Mouse (Mus musculus): ENCODE data around the gene Ak7. TPM values are rescaled to one million over a fixed set of nuclear protein-coding genes. Genes with fewer than 3 reads are reported as not detected.
A peak's percentile ranks its signal among the peaks of the same experiment; 100 is the strongest.

Ak7 gene
- polyA plus RNA-seq, 1 experiment from 2014 or later, result 1.0 TPM

GRCm38 (mm10) chr12:105769700-105770099 lies 63.9 kb downstream of the Ak7 start:
- no peaks in the 10 kb centered on the region for H3K27me3 ChIP-seq
- no peak for ATAC-seq
- H3K9me3 ChIP-seq (replicated peaks), result no peaks in the 10 kb centered on the region
- no peaks in the 10 kb centered on the region for H3K4me1 ChIP-seq
- WGBS, result 76% methylated on average over 10 of the region's 10 CpGs
- no peak overlapping the region for H3K4me3 ChIP-seq
- no peak overlapping the region for H3K27ac ChIP-seq
- H3K4me2 ChIP-seq, result no peak overlapping the region
- H3K9ac ChIP-seq, result no peak overlapping the region
- H3K36me3 ChIP-seq (ENCODE audit: poor library complexity, severe bottlenecking), result no peaks in the 10 kb centered on the region

GRCm38 (mm10) chr12:105774871-105775270 lies 69.1 kb downstream of the Ak7 start:
- no peaks in the 10 kb centered on the region for H3K36me3 ChIP-seq (ENCODE audit: poor library complexity, severe bottlenecking)
- no peaks in the 10 kb centered on the region for H3K27me3 ChIP-seq
- no peaks in the 10 kb centered on the region for H3K4me1 ChIP-seq
- no peak overlapping the region for H3K27ac ChIP-seq
- H3K9ac ChIP-seq, result no peak overlapping the region
- 82% methylated on average over 7 of the region's 7 CpGs for WGBS
- ATAC-seq, result no peak
- H3K4me2 ChIP-seq, result no peak overlapping the region
- no peaks in the 10 kb centered on the region for H3K9me3 ChIP-seq (replicated peaks)
- no peak overlapping the region for H3K4me3 ChIP-seq

- H3K36me3 ChIP-seq (ENCODE audit: poor library complexity, severe bottlenecking), result no peaks in the 10 kb centered on the region
- no peak overlapping the region for H3K4me2 ChIP-seq
- no peaks in the 10 kb centered on the region for H3K27me3 ChIP-seq
- no peaks in the 10 kb centered on the region for H3K9me3 ChIP-seq (replicated peaks)
- no peak overlapping the region for H3K4me3 ChIP-seq
- H3K4me1 ChIP-seq, result no peaks in the 10 kb centered on the region
- no peak for ATAC-seq
- H3K27ac ChIP-seq, result no peak overlapping the region
- 89% methylated on average over 4 of the region's 4 CpGs for WGBS
- no peak overlapping the region for H3K9ac ChIP-seq
Measured at GRCm38 (mm10) chr12:105777651-105778050, 71.9 kb downstream of the Ak7 start.

GRCm38 (mm10) chr12:105784196-105784999 lies 78.6 kb downstream of the Ak7 start, which contains the start of gene Papola:
Gene Papola (plus strand): TSS chr12:105784694.
- peak; percentile 98 for ATAC-seq
- Histone ChIP-seq H3K27me3 (no peaks in the 10 kb centered on the region), H3K4me2 (peak within 1 kb of the TSS; percentile 90), H3K9me3 (replicated peaks) (no peaks in the 10 kb centered on the region), H3K4me3 (peak within 1 kb of the TSS; percentile 96), H3K4me1 (peaks cover 21% of the 10 kb centered on the region), H3K27ac (peak within 1 kb of the TSS; percentile 96), H3K36me3 (ENCODE audit: poor library complexity, severe bottlenecking) (peaks cover 9% of the 10 kb centered on the region; the same call in 1 of the 2 replicates), H3K9ac (peak within 1 kb of the TSS; percentile 94)
- under 1% methylated on average over 81 of the region's 85 CpGs for WGBS

GRCm38 (mm10) chr12:105785000-105785774 lies 79.4 kb downstream of the Ak7 start:
- WGBS, result under 1% methylated on average over 49 of the region's 53 CpGs

GRCm38 (mm10) chr12:105786113-105786512 lies 80.3 kb downstream of the Ak7 start:
- Histone ChIP-seq H3K4me3 (peak overlapping the region; percentile 96), H3K4me2 (peak overlapping the region; percentile 90), H3K9ac (peak overlapping the region; percentile 94), H3K27ac (no peak overlapping the region), H3K36me3 (ENCODE audit: poor library complexity, severe bottlenecking) (peaks cover 13% of the 10 kb centered on the region), H3K9me3 (replicated peaks) (no peaks in the 10 kb centered on the region), H3K4me1 (peaks cover 21% of the 10 kb centered on the region), H3K27me3 (no peaks in the 10 kb centered on the region)
- ATAC-seq, result no peak
- WGBS, result 77% methylated on average over 1 of the region's 1 CpGs

More at GRCm38 (mm10) chr12:105785000-105785774, 79.4 kb downstream of the Ak7 start:
- no peaks in the 10 kb centered on the region for H3K9me3 ChIP-seq (replicated peaks)
- H3K4me1 ChIP-seq, result peaks cover 21% of the 10 kb centered on the region
- peak overlapping the region; percentile 94 for H3K9ac ChIP-seq
- peak overlapping the region; percentile 96 for H3K27ac ChIP-seq
- peak; percentile 66; the same call in 1 of the 2 replicates for ATAC-seq
- peak overlapping the region; percentile 96 for H3K4me3 ChIP-seq
- peaks cover 9% of the 10 kb centered on the region; the same call in 1 of the 2 replicates for H3K36me3 ChIP-seq (ENCODE audit: poor library complexity, severe bottlenecking)
- no peaks in the 10 kb centered on the region for H3K27me3 ChIP-seq
- peak overlapping the region; percentile 90 for H3K4me2 ChIP-seq

- no peak overlapping the region for H3K4me3 ChIP-seq
- 96% methylated on average over 2 of the region's 2 CpGs for WGBS
Measured at GRCm38 (mm10) chr12:105787626-105788025, 81.8 kb downstream of the Ak7 start.

GRCm38 (mm10) chr12:105789885-105790284 lies 84.1 kb downstream of the Ak7 start:
- Histone ChIP-seq H3K4me1 (peaks cover 15% of the 10 kb centered on the region), H3K9me3 (replicated peaks) (no peaks in the 10 kb centered on the region), H3K9ac (no peak overlapping the region), H3K4me3 (no peak overlapping the region), H3K27ac (no peak overlapping the region), H3K27me3 (no peaks in the 10 kb centered on the region), H3K4me2 (no peak overlapping the region), H3K36me3 (ENCODE audit: poor library complexity, severe bottlenecking) (peaks cover 13% of the 10 kb centered on the region)
- no peak for ATAC-seq
- WGBS, result 94% methylated on average over 6 of the region's 6 CpGs

More at GRCm38 (mm10) chr12:105787626-105788025, 81.8 kb downstream of the Ak7 start:
- H3K27me3 ChIP-seq, result no peaks in the 10 kb centered on the region
- no peaks in the 10 kb centered on the region for H3K9me3 ChIP-seq (replicated peaks)
- no peak overlapping the region for H3K4me2 ChIP-seq
- H3K36me3 ChIP-seq (ENCODE audit: poor library complexity, severe bottlenecking), result peaks cover 13% of the 10 kb centered on the region
- ATAC-seq, result no peak
- H3K27ac ChIP-seq, result no peak overlapping the region
- peaks cover 21% of the 10 kb centered on the region for H3K4me1 ChIP-seq
- no peak overlapping the region for H3K9ac ChIP-seq

GRCm38 (mm10) chr12:105794896-105795295 lies 89.1 kb downstream of the Ak7 start:
- no peak overlapping the region for H3K4me2 ChIP-seq
- ATAC-seq, result no peak
- H3K27me3 ChIP-seq, result no peaks in the 10 kb centered on the region
- H3K4me3 ChIP-seq, result no peak overlapping the region
- no peak overlapping the region for H3K9ac ChIP-seq
- H3K27ac ChIP-seq, result no peak overlapping the region
- peaks cover 12% of the 10 kb centered on the region for H3K36me3 ChIP-seq (ENCODE audit: poor library complexity, severe bottlenecking)
- no peaks in the 10 kb centered on the region for H3K4me1 ChIP-seq
- WGBS, result 94% methylated on average over 2 of the region's 2 CpGs
- H3K9me3 ChIP-seq (replicated peaks), result no peaks in the 10 kb centered on the region

- ATAC-seq, result no peak
- H3K36me3 ChIP-seq (ENCODE audit: poor library complexity, severe bottlenecking), result peaks cover 30% of the 10 kb centered on the region
- H3K4me1 ChIP-seq, result no peaks in the 10 kb centered on the region
- H3K9me3 ChIP-seq (replicated peaks), result no peaks in the 10 kb centered on the region
- no peak overlapping the region for H3K4me3 ChIP-seq
- no peak overlapping the region for H3K27ac ChIP-seq
- no peak overlapping the region for H3K9ac ChIP-seq
- no peak overlapping the region for H3K4me2 ChIP-seq
- H3K27me3 ChIP-seq, result no peaks in the 10 kb centered on the region
Measured at GRCm38 (mm10) chr12:105798001-105798400, 92.2 kb downstream of the Ak7 start.

- no peak for ATAC-seq
- no peaks in the 10 kb centered on the region for H3K9me3 ChIP-seq (replicated peaks)
- no peaks in the 10 kb centered on the region for H3K27me3 ChIP-seq
- 92% methylated on average over 3 of the region's 3 CpGs for WGBS
- no peak overlapping the region for H3K27ac ChIP-seq
- H3K9ac ChIP-seq, result no peak overlapping the region
- H3K36me3 ChIP-seq (ENCODE audit: poor library complexity, severe bottlenecking), result peaks cover 78% of the 10 kb centered on the region
- H3K4me3 ChIP-seq, result no peak overlapping the region
- H3K4me2 ChIP-seq, result no peak overlapping the region
- no peaks in the 10 kb centered on the region for H3K4me1 ChIP-seq
Measured at GRCm38 (mm10) chr12:105805790-105806189, 100.0 kb downstream of the Ak7 start.

GRCm38 (mm10) chr12:105806205-105806604 lies 100.4 kb downstream of the Ak7 start:
- ATAC-seq, result no peak
- WGBS, result 94% methylated on average over 3 of the region's 3 CpGs
- no peak overlapping the region for H3K9ac ChIP-seq
- H3K27me3 ChIP-seq, result no peaks in the 10 kb centered on the region
- H3K9me3 ChIP-seq (replicated peaks), result no peaks in the 10 kb centered on the region
- no peak overlapping the region for H3K4me3 ChIP-seq
- no peaks in the 10 kb centered on the region for H3K4me1 ChIP-seq
- H3K4me2 ChIP-seq, result no peak overlapping the region
- no peak overlapping the region for H3K27ac ChIP-seq
- peaks cover 77% of the 10 kb centered on the region for H3K36me3 ChIP-seq (ENCODE audit: poor library complexity, severe bottlenecking)
